Mouse (Mus musculus): Measurements from ENCODE around the gene Uhrf1. TPM values are rescaled to one million over a fixed set of nuclear protein-coding genes. Genes with fewer than 3 reads are reported as not detected.

The Uhrf1 gene
- polyA plus RNA-seq, 1 experiment = 0.65 TPM

- no peak for TF ChIP-seq POLR2A (IDR thresholded peaks at IDR 0.05; ENCODE audit: borderline replicate concordance, insufficient read depth, low read length)
- peak; percentile 31; the same call in 1 of the 2 replicates for TF ChIP-seq CTCF (IDR thresholded peaks at IDR 0.05; ENCODE audit: borderline replicate concordance, insufficient read depth, low read depth, low read length)
- WGBS = 47% methylated on average over 8 of the region's 8 CpGs
- H3K4me3 ChIP-seq (replicated peaks; ENCODE audit: insufficient read depth, low read depth, low read length) = no peak overlapping the region
- H3K27ac ChIP-seq (ENCODE audit: insufficient read depth, low read length) = no peak overlapping the region
- H3K27me3 ChIP-seq (ENCODE audit: control insufficient read depth, insufficient read depth, low read length) = no peaks in the 10 kb centered on the region
- H3K4me1 ChIP-seq (ENCODE audit: control insufficient read depth, insufficient read depth, low read length) = no peaks in the 10 kb centered on the region
- no peak for DNase-seq
Measured at GRCm38 (mm10) chr17:56305826-56306225, 2.7 kb downstream of the Uhrf1 start.

GRCm38 (mm10) chr17:56308088-56308487 is 5.0 kb downstream of the Uhrf1 start:
- WGBS = 68% methylated on average over 6 of the region's 6 CpGs
- TF ChIP-seq POLR2A (IDR thresholded peaks at IDR 0.05; ENCODE audit: borderline replicate concordance, insufficient read depth, low read length) (no peak), CTCF (IDR thresholded peaks at IDR 0.05; ENCODE audit: borderline replicate concordance, insufficient read depth, low read depth, low read length) (no peak)

GRCm38 (mm10) chr17:56309191-56309945 is 6.2 kb downstream of the Uhrf1 start:
- WGBS = 76% methylated on average over 15 of the region's 15 CpGs
- no peak overlapping the region for H3K4me3 ChIP-seq (replicated peaks; ENCODE audit: insufficient read depth, low read depth, low read length)
- H3K27me3 ChIP-seq (ENCODE audit: control insufficient read depth, insufficient read depth, low read length) = no peaks in the 10 kb centered on the region
- no peak for DNase-seq
- H3K27ac ChIP-seq (ENCODE audit: insufficient read depth, low read length) = no peak overlapping the region
- TF ChIP-seq POLR2A (IDR thresholded peaks at IDR 0.05; ENCODE audit: borderline replicate concordance, insufficient read depth, low read length) (no peak), CTCF (IDR thresholded peaks at IDR 0.05; ENCODE audit: borderline replicate concordance, insufficient read depth, low read depth, low read length) (no peak)
- no peaks in the 10 kb centered on the region for H3K4me1 ChIP-seq (ENCODE audit: control insufficient read depth, insufficient read depth, low read length)

More at GRCm38 (mm10) chr17:56308088-56308487, 5.0 kb downstream of the Uhrf1 start:
- Histone ChIP-seq H3K4me1 (ENCODE audit: control insufficient read depth, insufficient read depth, low read length) (no peaks in the 10 kb centered on the region), H3K27me3 (ENCODE audit: control insufficient read depth, insufficient read depth, low read length) (no peaks in the 10 kb centered on the region), H3K27ac (ENCODE audit: insufficient read depth, low read length) (no peak overlapping the region), H3K4me3 (replicated peaks; ENCODE audit: insufficient read depth, low read depth, low read length) (no peak overlapping the region)
- no peak for DNase-seq

GRCm38 (mm10) chr17:56324419-56324818 is 21.3 kb downstream of the Uhrf1 start:
- H3K27ac ChIP-seq (ENCODE audit: insufficient read depth, low read length) = no peak overlapping the region
- no peak for DNase-seq
- no peaks in the 10 kb centered on the region for H3K27me3 ChIP-seq (ENCODE audit: control insufficient read depth, insufficient read depth, low read length)
- H3K4me1 ChIP-seq (ENCODE audit: control insufficient read depth, insufficient read depth, low read length) = peaks cover 8% of the 10 kb centered on the region
- no peak overlapping the region for H3K4me3 ChIP-seq (replicated peaks; ENCODE audit: insufficient read depth, low read depth, low read length)
- WGBS = 77% methylated on average over 3 of the region's 3 CpGs
- no peak for TF ChIP-seq CTCF (IDR thresholded peaks at IDR 0.05; ENCODE audit: borderline replicate concordance, insufficient read depth, low read depth, low read length)
- no peak for TF ChIP-seq POLR2A (IDR thresholded peaks at IDR 0.05; ENCODE audit: borderline replicate concordance, insufficient read depth, low read length)

GRCm38 (mm10) chr17:56325450-56326152 is 22.5 kb downstream of the Uhrf1 start, which contains the start of gene Kdm4b:
Kdm4b (plus strand) TSS chr17:56326062.
- DNase-seq = peak; percentile 99 to 100
- Histone ChIP-seq H3K4me3 (replicated peaks; ENCODE audit: insufficient read depth, low read depth, low read length) (peak within 1 kb of the TSS; percentile 89), H3K4me1 (ENCODE audit: control insufficient read depth, insufficient read depth, low read length) (peaks cover 17% of the 10 kb centered on the region), H3K27ac (ENCODE audit: insufficient read depth, low read length) (peak within 1 kb of the TSS; percentile 73), H3K27me3 (ENCODE audit: control insufficient read depth, insufficient read depth, low read length) (no peaks in the 10 kb centered on the region)
- under 1% methylated on average over 57 of the region's 57 CpGs for WGBS
- TF ChIP-seq POLR2A (IDR thresholded peaks at IDR 0.05; ENCODE audit: borderline replicate concordance, insufficient read depth, low read length) (peak; percentile 66), CTCF (IDR thresholded peaks at IDR 0.05; ENCODE audit: borderline replicate concordance, insufficient read depth, low read depth, low read length) (no peak)

GRCm38 (mm10) chr17:56326153-56327147 is 23.3 kb downstream of the Uhrf1 start:
- H3K27me3 ChIP-seq (ENCODE audit: control insufficient read depth, insufficient read depth, low read length) = no peaks in the 10 kb centered on the region
- peak overlapping the region; percentile 73 for H3K27ac ChIP-seq (ENCODE audit: insufficient read depth, low read length)
- peak overlapping the region; percentile 89 for H3K4me3 ChIP-seq (replicated peaks; ENCODE audit: insufficient read depth, low read depth, low read length)
- DNase-seq = no peak
- H3K4me1 ChIP-seq (ENCODE audit: control insufficient read depth, insufficient read depth, low read length) = peaks cover 25% of the 10 kb centered on the region
- no peak for TF ChIP-seq POLR2A (IDR thresholded peaks at IDR 0.05; ENCODE audit: borderline replicate concordance, insufficient read depth, low read length)
- no peak for TF ChIP-seq CTCF (IDR thresholded peaks at IDR 0.05; ENCODE audit: borderline replicate concordance, insufficient read depth, low read depth, low read length)
- WGBS = under 1% methylated on average over 67 of the region's 67 CpGs

GRCm38 (mm10) chr17:56329267-56329666 is 26.1 kb downstream of the Uhrf1 start:
- no peak for DNase-seq
- no peaks in the 10 kb centered on the region for H3K27me3 ChIP-seq (ENCODE audit: control insufficient read depth, insufficient read depth, low read length)
- H3K27ac ChIP-seq (ENCODE audit: insufficient read depth, low read length) = no peak overlapping the region
- TF ChIP-seq POLR2A (IDR thresholded peaks at IDR 0.05; ENCODE audit: borderline replicate concordance, insufficient read depth, low read length) (no peak), CTCF (IDR thresholded peaks at IDR 0.05; ENCODE audit: borderline replicate concordance, insufficient read depth, low read depth, low read length) (no peak)
- H3K4me3 ChIP-seq (replicated peaks; ENCODE audit: insufficient read depth, low read depth, low read length) = no peak overlapping the region
- peaks cover 39% of the 10 kb centered on the region for H3K4me1 ChIP-seq (ENCODE audit: control insufficient read depth, insufficient read depth, low read length)

Data from cerebellum, adult 2 months (tissue).